Mouse (Mus musculus) heart, embryonic 12.5 days (tissue): ENCODE measurements around the gene Cbarp. TPM values are rescaled to one million over a fixed set of nuclear protein-coding genes. Genes with fewer than 3 reads are reported as not detected.

Experiments
- ATAC-seq: fragments of 200-750 bp; cut with Nextera tagmentation; 2 replicates; pipeline ENCODE4 v1.8.0; 2017; ENCODE audit warnings: moderate TSS enrichment, moderate library complexity; ENCODE audit not compliant: insufficient number of reproducible peaks, low FRiP score
- H3K27ac ChIP-seq: fragments of 300-500 bp; sonication (generic); 2 replicates; pipeline ENCODE4 v1.5.1; 2016; ENCODE audit warnings: mild to moderate bottlenecking, moderate library complexity; ENCODE audit not compliant: poor library complexity, severe bottlenecking
- H3K27me3 ChIP-seq: fragments of 300-500 bp; sonication (generic); replicated peaks from 2 replicates; pipeline ENCODE4 v1.6.1; 2016; ENCODE audit warnings: mild to moderate bottlenecking, moderate library complexity
- H3K36me3 ChIP-seq: fragments of 300-500 bp; sonication (generic); 2 replicates; pipeline ENCODE4 v1.6.1; 2016; ENCODE audit warnings: mild to moderate bottlenecking, moderate library complexity
- H3K4me1 ChIP-seq: fragments of 300-500 bp; sonication (generic); replicated peaks from 2 replicates; pipeline ENCODE4 v1.6.1; 2016; ENCODE audit warnings: mild to moderate bottlenecking
- H3K4me2 ChIP-seq: fragments of 300-500 bp; sonication (generic); 2 replicates; pipeline ENCODE4 v1.6.1; 2016; ENCODE audit warnings: mild to moderate bottlenecking, moderate library complexity
- H3K4me3 ChIP-seq: fragments of 300-500 bp; sonication (generic); 2 replicates; pipeline ENCODE4 v1.5.1; 2016; ENCODE audit warnings: mild to moderate bottlenecking
- H3K9ac ChIP-seq: fragments of 300-500 bp; sonication (generic); 2 replicates; pipeline ENCODE4 v1.6.1; 2016; ENCODE audit warnings: mild to moderate bottlenecking, moderate library complexity
- H3K9me3 ChIP-seq: fragments of 300-500 bp; sonication (generic); replicated peaks from 2 replicates; pipeline ENCODE4 v1.6.1; 2016; ENCODE audit warnings: mild to moderate bottlenecking, moderate library complexity
- WGBS: fragments of 180-500 bp; shearing (Covaris S2); methylation state at CpG from one replicate; pipeline ENCODE4 v1.1.7; 2016; 5-methylcytosine and 5-hydroxymethylcytosine counted together
- polyA plus RNA-seq: library from polyadenylated mRNA; unstranded; fragments of >200 nt; fragmentation: Nextera tagmentation; extraction: Ambion mirVana; gene quantifications from 2 replicates; pipeline ENCODE4 v1.2.1, GENCODE M21; 2016

Cbarp gene
- polyA plus RNA-seq, 1 experiment from 2014 or later, result 1.7 TPM

GRCm38 (mm10) chr10:80155277-80155676 lies 14.6 kb upstream of the Cbarp start:
- H3K4me2 ChIP-seq, result no peak overlapping the region
- 48% methylated on average over 1 of the region's 1 CpGs for WGBS
- H3K27ac ChIP-seq, result peak overlapping the region; percentile 19
- H3K36me3 ChIP-seq, result peaks cover 74% of the 10 kb centered on the region
- H3K9me3 ChIP-seq, result no peaks in the 10 kb centered on the region
- H3K27me3 ChIP-seq, result no peaks in the 10 kb centered on the region
- H3K4me1 ChIP-seq, result peaks cover 83% of the 10 kb centered on the region
- H3K9ac ChIP-seq, result peak overlapping the region; percentile 100
- no peak for ATAC-seq
- no peak overlapping the region for H3K4me3 ChIP-seq

GRCm38 (mm10) chr10:80154384-80154783 lies 13.7 kb upstream of the Cbarp start:
- peak overlapping the region; percentile 100; the same call in 1 of the 2 replicates for H3K9ac ChIP-seq

GRCm38 (mm10) chr10:80153713-80154112 lies 13.1 kb upstream of the Cbarp start:
- H3K9ac ChIP-seq, result peak overlapping the region; percentile 100
- H3K9me3 ChIP-seq, result no peaks in the 10 kb centered on the region
- peak overlapping the region; percentile 98 for H3K27ac ChIP-seq
- no peak for ATAC-seq
- no peaks in the 10 kb centered on the region for H3K27me3 ChIP-seq
- peaks cover 80% of the 10 kb centered on the region for H3K36me3 ChIP-seq
- peak overlapping the region; percentile 87; the same call in 1 of the 2 replicates for H3K4me2 ChIP-seq
- no peak overlapping the region for H3K4me3 ChIP-seq
- 86% methylated on average over 19 of the region's 19 CpGs for WGBS
- peaks cover 71% of the 10 kb centered on the region for H3K4me1 ChIP-seq

More at GRCm38 (mm10) chr10:80154384-80154783, 13.7 kb upstream of the Cbarp start:
- H3K27me3 ChIP-seq, result no peaks in the 10 kb centered on the region
- no peak overlapping the region for H3K4me2 ChIP-seq
- 0 out of 2 replicates have a peak overlapping the region, but pooled peaks have one; percentile 0 for H3K4me3 ChIP-seq
- H3K36me3 ChIP-seq, result peaks cover 81% of the 10 kb centered on the region
- no peaks in the 10 kb centered on the region for H3K9me3 ChIP-seq
- H3K4me1 ChIP-seq, result peaks cover 78% of the 10 kb centered on the region
- no peak for ATAC-seq
- peak overlapping the region; percentile 98; the same call in 1 of the 2 replicates for H3K27ac ChIP-seq
- 84% methylated on average over 7 of the region's 7 CpGs for WGBS

GRCm38 (mm10) chr10:80152873-80153260 lies 12.2 kb upstream of the Cbarp start:
- WGBS, result 27% methylated on average over 3 of the region's 3 CpGs
- Histone ChIP-seq H3K9ac (peak overlapping the region; percentile 100), H3K36me3 (peaks cover 79% of the 10 kb centered on the region), H3K4me3 (peak overlapping the region; percentile 90), H3K27ac (peak overlapping the region; percentile 98), H3K4me1 (peaks cover 64% of the 10 kb centered on the region), H3K4me2 (peak overlapping the region; percentile 87), H3K9me3 (no peaks in the 10 kb centered on the region), H3K27me3 (no peaks in the 10 kb centered on the region)
- ATAC-seq, result no peak

- ATAC-seq, result no peak
- Histone ChIP-seq H3K9me3 (no peaks in the 10 kb centered on the region), H3K27ac (peak overlapping the region; percentile 98), H3K4me3 (peak overlapping the region; percentile 90), H3K4me2 (peak overlapping the region; percentile 87), H3K4me1 (peaks cover 65% of the 10 kb centered on the region), H3K36me3 (peaks cover 75% of the 10 kb centered on the region), H3K9ac (peak overlapping the region; percentile 100), H3K27me3 (no peaks in the 10 kb centered on the region)
- 12% methylated on average over 15 of the region's 15 CpGs for WGBS
Observed at GRCm38 (mm10) chr10:80152071-80152872, 11.6 kb upstream of the Cbarp start.

- H3K4me1 ChIP-seq, result peaks cover 65% of the 10 kb centered on the region
- no peak for ATAC-seq
- H3K9ac ChIP-seq, result peak overlapping the region; percentile 100
- no peaks in the 10 kb centered on the region for H3K27me3 ChIP-seq
- H3K9me3 ChIP-seq, result no peaks in the 10 kb centered on the region
- WGBS, result 4% methylated on average over 24 of the region's 26 CpGs
- H3K4me3 ChIP-seq, result peak overlapping the region; percentile 90
- peak overlapping the region; percentile 87 for H3K4me2 ChIP-seq
- H3K27ac ChIP-seq, result peak overlapping the region; percentile 98
- peaks cover 70% of the 10 kb centered on the region for H3K36me3 ChIP-seq
Observed at GRCm38 (mm10) chr10:80151211-80152034, 10.8 kb upstream of the Cbarp start.

GRCm38 (mm10) chr10:80150226-80151210 lies 9.9 kb upstream of the Cbarp start:
- ATAC-seq, result no peak
- Histone ChIP-seq H3K9me3 (no peaks in the 10 kb centered on the region), H3K36me3 (peaks cover 70% of the 10 kb centered on the region), H3K4me3 (peak overlapping the region; percentile 90), H3K27ac (peak overlapping the region; percentile 98), H3K9ac (peak overlapping the region; percentile 100), H3K4me1 (peaks cover 65% of the 10 kb centered on the region), H3K4me2 (peak overlapping the region; percentile 87), H3K27me3 (no peaks in the 10 kb centered on the region)
- WGBS, result under 1% methylated on average over 56 of the region's 71 CpGs

- peak overlapping the region; percentile 100 for H3K9ac ChIP-seq
- H3K9me3 ChIP-seq, result no peaks in the 10 kb centered on the region
- H3K27me3 ChIP-seq, result no peaks in the 10 kb centered on the region
- H3K36me3 ChIP-seq, result peaks cover 70% of the 10 kb centered on the region
- peak overlapping the region; percentile 90 for H3K4me3 ChIP-seq
- under 1% methylated on average over 88 of the region's 88 CpGs for WGBS
- H3K4me1 ChIP-seq, result peaks cover 65% of the 10 kb centered on the region
- H3K27ac ChIP-seq, result peak overlapping the region; percentile 98
- peak; percentile 83 for ATAC-seq
- H3K4me2 ChIP-seq, result peak overlapping the region; percentile 87
Observed at GRCm38 (mm10) chr10:80149291-80150225, 8.9 kb upstream of the Cbarp start.

- under 1% methylated on average over 57 of the region's 57 CpGs for WGBS
- peaks cover 64% of the 10 kb centered on the region for H3K4me1 ChIP-seq
- peak overlapping the region; percentile 90 for H3K9ac ChIP-seq
- H3K9me3 ChIP-seq, result no peaks in the 10 kb centered on the region
- no peaks in the 10 kb centered on the region for H3K27me3 ChIP-seq
- peak overlapping the region; percentile 87 for H3K4me2 ChIP-seq
- H3K4me3 ChIP-seq, result peak overlapping the region; percentile 90
- peak overlapping the region; percentile 98 for H3K27ac ChIP-seq
- ATAC-seq, result peak; percentile 57
- peaks cover 70% of the 10 kb centered on the region for H3K36me3 ChIP-seq
Observed at GRCm38 (mm10) chr10:80148610-80149290, 8.1 kb upstream of the Cbarp start.
